Mouse (Mus musculus): ENCODE data around the gene Clmn. TPM values are rescaled to one million over a fixed set of nuclear protein-coding genes. Genes with fewer than 3 reads are reported as not detected.

Clmn gene
- polyA plus RNA-seq, 1 experiment, result 6.1 TPM

GRCm38 (mm10) chr12:104718956-104719355 is 145.9 kb downstream of the Clmn start:
- Histone ChIP-seq H3K4me3 (replicated peaks; ENCODE audit: extremely low read depth, low read depth, low read length) (no peak overlapping the region), H3K4me1 (ENCODE audit: control insufficient read depth, insufficient read depth, low read length) (no peaks in the 10 kb centered on the region)
- WGBS, result 68% methylated on average over 5 of the region's 5 CpGs
- no peak for TF ChIP-seq POLR2A (IDR thresholded peaks at IDR 0.05; ENCODE audit: borderline replicate concordance, extremely low read depth, low read depth, low read length)
- no peak for TF ChIP-seq CTCF (IDR thresholded peaks at IDR 0.05; ENCODE audit: insufficient read depth, low read length)
- no peak for DNase-seq

GRCm38 (mm10) chr12:104716409-104716808 is 148.5 kb downstream of the Clmn start:
- no peak for TF ChIP-seq CTCF (IDR thresholded peaks at IDR 0.05; ENCODE audit: insufficient read depth, low read length)
- TF ChIP-seq POLR2A (IDR thresholded peaks at IDR 0.05; ENCODE audit: borderline replicate concordance, extremely low read depth, low read depth, low read length), result no peak
- Histone ChIP-seq H3K4me1 (ENCODE audit: control insufficient read depth, insufficient read depth, low read length) (no peaks in the 10 kb centered on the region), H3K4me3 (replicated peaks; ENCODE audit: extremely low read depth, low read depth, low read length) (no peak overlapping the region)
- 93% methylated on average over 5 of the region's 5 CpGs for WGBS
- DNase-seq, result no peak

- Histone ChIP-seq H3K4me3 (replicated peaks; ENCODE audit: extremely low read depth, low read depth, low read length) (no peak overlapping the region), H3K4me1 (ENCODE audit: control insufficient read depth, insufficient read depth, low read length) (no peaks in the 10 kb centered on the region)
- TF ChIP-seq POLR2A (IDR thresholded peaks at IDR 0.05; ENCODE audit: borderline replicate concordance, extremely low read depth, low read depth, low read length), result no peak
- no peak for TF ChIP-seq CTCF (IDR thresholded peaks at IDR 0.05; ENCODE audit: insufficient read depth, low read length)
- WGBS, result 85% methylated on average over 5 of the region's 5 CpGs
- no peak for DNase-seq
Observed at GRCm38 (mm10) chr12:104715453-104715852, 149.4 kb downstream of the Clmn start.

Other genes starting within 250 kb of the Clmn start
- gene Dicer1, start 113.1 kb downstream of the Clmn start, polyA plus RNA-seq (2012; rRNA removed), result 7.3 and 11.2 TPM in 2 replicates
- gene Syne3, start 144.7 kb upstream of the Clmn start, polyA plus RNA-seq (2012; rRNA removed), result 3.5 and 3.7 TPM in 2 replicates
- gene Glrx5, start 167.6 kb upstream of the Clmn start, polyA plus RNA-seq (2012; rRNA removed), result 43.1 and 54.7 TPM in 2 replicates

Measured in lung, adult 2 months (tissue).